Mouse (Mus musculus) 416B (cell line): ENCODE results near the gene Zfp946.
A peak's percentile ranks its signal among the peaks of the same experiment; 100 is the strongest.

Experiments
- DNase-seq: peaks from one replicate; pipeline ENCODE4 v3.0.0; 2011; ENCODE audit warnings: low read depth

Zfp946 gene

GRCm38 (mm10) chr17:22423952-22424617, at the start of gene Zfp946:
Gene Zfp946, plus strand, starts transcription at chr17:22424222.
- DNase-seq, result peak; percentile 67

GRCm38 (mm10) chr17:22410756-22411155, 13.3 kb upstream of the Zfp946 start:
- peak; percentile 75 for DNase-seq

- DNase-seq, result peak; percentile 74
These were observed 6.5 kb upstream of the Zfp946 start for GRCm38 (mm10) chr17:22417510-22417909.

- DNase-seq, result no peak
These were observed 773 bp downstream of the Zfp946 start for GRCm38 (mm10) chr17:22424636-22425354.

GRCm38 (mm10) chr17:22447684-22448083, 23.7 kb downstream of the Zfp946 start:
- DNase-seq, result no peak

GRCm38 (mm10) chr17:22497120-22497519, 73.1 kb downstream of the Zfp946 start:
- DNase-seq, result peak; percentile 2
